Mouse (Mus musculus): ENCODE results near the gene Fryl. TPM values are rescaled to one million over a fixed set of nuclear protein-coding genes. Genes with fewer than 3 reads are reported as not detected.

Fryl gene
- polyA plus RNA-seq, 1 experiment from 2014 or later = 48.3 TPM

GRCm38 (mm10) chr5:73230171-73230570 is 26.2 kb downstream of the Fryl start:
- H3K9ac ChIP-seq (replicated peaks) = no peak overlapping the region
- H3K36me3 ChIP-seq = no peaks in the 10 kb centered on the region
- no peaks in the 10 kb centered on the region for H3K9me3 ChIP-seq
- no peak overlapping the region for H3K4me3 ChIP-seq
- no peak overlapping the region for H3K27ac ChIP-seq (replicated peaks)
- H3K4me1 ChIP-seq = peaks cover 54% of the 10 kb centered on the region
- H3K4me2 ChIP-seq (replicated peaks) = no peak overlapping the region
- no peaks in the 10 kb centered on the region for H3K27me3 ChIP-seq
- WGBS = 52% methylated on average over 4 of the region's 4 CpGs
- ATAC-seq (replicated peaks) = no peak

DNA sequence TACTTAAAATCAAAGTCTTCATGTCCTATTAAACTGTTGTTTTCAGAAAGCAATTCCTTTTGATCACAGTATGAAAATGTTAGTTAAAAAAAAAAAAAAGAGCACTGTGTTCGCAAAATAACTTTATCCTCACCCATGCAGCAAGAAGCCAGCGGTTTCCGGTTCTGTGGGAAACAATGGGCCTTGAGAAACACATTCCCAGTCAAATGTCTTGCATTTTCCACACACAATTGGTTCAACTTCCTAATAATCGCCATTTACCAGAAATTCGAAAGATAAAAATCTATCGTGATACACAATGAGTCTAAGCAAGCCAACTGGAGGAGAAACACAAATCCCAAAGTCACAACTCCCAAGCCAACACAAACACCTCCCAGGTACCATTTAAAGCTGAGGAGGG is 27.0 kb downstream of the Fryl start:
- ATAC-seq (replicated peaks) = no peak
- Histone ChIP-seq H3K9me3 (no peaks in the 10 kb centered on the region), H3K36me3 (no peaks in the 10 kb centered on the region), H3K9ac (replicated peaks) (no peak overlapping the region), H3K4me1 (peaks cover 48% of the 10 kb centered on the region), H3K4me3 (no peak overlapping the region), H3K27me3 (no peaks in the 10 kb centered on the region), H3K4me2 (replicated peaks) (no peak overlapping the region), H3K27ac (replicated peaks) (no peak overlapping the region)
- 81% methylated on average over 6 of the region's 6 CpGs for WGBS

- ATAC-seq (replicated peaks) = no peak
- no peak overlapping the region for H3K4me2 ChIP-seq (replicated peaks)
- H3K36me3 ChIP-seq = no peaks in the 10 kb centered on the region
- no peaks in the 10 kb centered on the region for H3K9me3 ChIP-seq
- no peaks in the 10 kb centered on the region for H3K27me3 ChIP-seq
- WGBS = 68% methylated on average over 12 of the region's 12 CpGs
- no peak overlapping the region for H3K4me3 ChIP-seq
- H3K4me1 ChIP-seq = peaks cover 38% of the 10 kb centered on the region
- no peak overlapping the region for H3K9ac ChIP-seq (replicated peaks)
- H3K27ac ChIP-seq (replicated peaks) = peak overlapping the region; percentile 39; the same call in 1 of the 2 replicates
These were observed 27.9 kb downstream of the Fryl start for GRCm38 (mm10) chr5:73228291-73229049.

DNA sequence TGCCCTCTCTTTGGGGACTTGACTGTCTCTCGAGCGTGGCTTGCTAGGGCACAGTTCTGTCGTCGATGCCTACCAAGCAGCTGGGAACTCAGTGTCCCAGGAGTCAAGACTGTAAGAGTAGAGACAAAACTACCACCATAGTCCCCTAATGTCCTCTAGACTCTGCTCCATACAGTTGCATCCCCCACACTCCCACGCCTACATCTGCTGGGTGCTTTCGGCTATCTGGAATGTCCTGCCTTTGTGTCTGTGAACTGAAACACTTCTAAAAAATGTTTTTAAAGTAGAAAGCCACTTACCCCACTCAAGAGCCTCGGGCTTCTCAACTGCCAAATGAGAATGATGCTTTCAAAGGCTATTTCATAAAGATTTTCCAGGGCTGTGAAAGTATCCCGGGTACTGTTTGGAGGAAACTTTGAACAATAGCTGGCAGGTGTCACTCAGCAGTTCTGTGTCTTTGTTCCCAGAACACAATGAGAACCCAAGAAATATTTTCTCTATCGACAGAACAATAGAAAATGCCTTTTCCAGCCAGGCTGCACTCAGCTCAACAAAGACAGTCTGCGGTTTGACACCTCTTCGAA is 28.8 kb downstream of the Fryl start:
- Histone ChIP-seq H3K4me2 (replicated peaks) (no peak overlapping the region), H3K9ac (replicated peaks) (no peak overlapping the region), H3K27me3 (no peaks in the 10 kb centered on the region), H3K4me3 (no peak overlapping the region), H3K27ac (replicated peaks) (0 out of 2 replicates have a peak overlapping the region, but pooled peaks have one; percentile 39), H3K36me3 (no peaks in the 10 kb centered on the region), H3K4me1 (peaks cover 29% of the 10 kb centered on the region), H3K9me3 (no peaks in the 10 kb centered on the region)
- WGBS = 63% methylated on average over 11 of the region's 11 CpGs
- no peak for ATAC-seq (replicated peaks)

DNA sequence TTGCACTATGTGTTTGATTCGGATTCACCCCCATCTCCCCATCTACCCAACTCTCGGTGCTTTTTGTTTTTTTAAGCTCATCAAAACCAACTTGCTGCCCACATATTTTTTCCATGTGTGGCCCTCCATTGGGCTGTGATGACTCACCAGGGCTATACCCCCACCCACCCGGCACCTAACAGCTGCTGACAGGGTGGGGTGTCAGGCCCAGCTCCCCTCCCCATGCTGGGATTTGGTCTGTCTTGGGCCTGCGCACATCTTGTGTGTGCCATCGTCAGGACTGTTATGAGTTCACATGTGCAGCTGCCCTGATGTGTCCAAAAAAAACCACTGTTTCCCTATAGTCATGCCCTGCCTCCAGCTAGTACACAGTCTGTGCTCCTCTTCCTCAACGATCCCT is 33.4 kb downstream of the Fryl start:
- Histone ChIP-seq H3K4me2 (replicated peaks) (no peak overlapping the region), H3K36me3 (0 out of 2 replicates have a peak, but pooled peaks cover 3% of the 10 kb centered on the region), H3K4me1 (peaks cover 5% of the 10 kb centered on the region; the same call in 1 of the 2 replicates), H3K27ac (replicated peaks) (no peak overlapping the region), H3K4me3 (no peak overlapping the region), H3K9ac (replicated peaks) (no peak overlapping the region), H3K9me3 (no peaks in the 10 kb centered on the region), H3K27me3 (no peaks in the 10 kb centered on the region)
- 0 out of 2 replicates have a peak, but pooled peaks have one; percentile 26 for ATAC-seq (replicated peaks)
- WGBS = 83% methylated on average over 6 of the region's 6 CpGs

GRCm38 (mm10) chr5:73222397-73222796 is 34.0 kb downstream of the Fryl start:
- no peak for ATAC-seq (replicated peaks)
- Histone ChIP-seq H3K4me1 (no peaks in the 10 kb centered on the region), H3K36me3 (0 out of 2 replicates have a peak, but pooled peaks cover 3% of the 10 kb centered on the region), H3K9me3 (no peaks in the 10 kb centered on the region), H3K4me3 (no peak overlapping the region), H3K4me2 (replicated peaks) (no peak overlapping the region), H3K27ac (replicated peaks) (no peak overlapping the region), H3K9ac (replicated peaks) (no peak overlapping the region), H3K27me3 (no peaks in the 10 kb centered on the region)
- WGBS = 45% methylated on average over 6 of the region's 6 CpGs

DNA sequence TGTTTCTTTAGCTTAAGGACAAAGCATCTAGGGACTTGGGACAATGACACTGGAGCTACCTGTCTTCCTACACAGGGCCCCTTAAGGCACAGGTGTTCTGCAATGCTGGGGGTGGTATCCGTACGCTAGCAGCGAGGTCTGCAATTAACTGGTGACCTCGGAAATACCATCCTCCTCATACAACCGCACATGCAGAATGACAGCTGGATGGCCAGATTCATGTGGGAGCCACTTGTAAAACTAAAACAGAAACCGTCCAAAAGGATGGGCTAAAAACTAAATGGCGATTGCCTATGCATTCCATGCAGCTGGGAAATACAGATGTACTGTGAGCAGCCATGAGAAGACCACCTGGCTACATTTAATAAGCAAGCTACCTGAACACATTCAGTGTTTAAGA is 34.6 kb downstream of the Fryl start:
- Histone ChIP-seq H3K4me1 (no peaks in the 10 kb centered on the region), H3K36me3 (0 out of 2 replicates have a peak, but pooled peaks cover 3% of the 10 kb centered on the region), H3K4me3 (no peak overlapping the region), H3K9me3 (no peaks in the 10 kb centered on the region), H3K27me3 (no peaks in the 10 kb centered on the region), H3K27ac (replicated peaks) (no peak overlapping the region), H3K4me2 (replicated peaks) (no peak overlapping the region), H3K9ac (replicated peaks) (no peak overlapping the region)
- no peak for ATAC-seq (replicated peaks)
- WGBS = 92% methylated on average over 7 of the region's 7 CpGs

DNA sequence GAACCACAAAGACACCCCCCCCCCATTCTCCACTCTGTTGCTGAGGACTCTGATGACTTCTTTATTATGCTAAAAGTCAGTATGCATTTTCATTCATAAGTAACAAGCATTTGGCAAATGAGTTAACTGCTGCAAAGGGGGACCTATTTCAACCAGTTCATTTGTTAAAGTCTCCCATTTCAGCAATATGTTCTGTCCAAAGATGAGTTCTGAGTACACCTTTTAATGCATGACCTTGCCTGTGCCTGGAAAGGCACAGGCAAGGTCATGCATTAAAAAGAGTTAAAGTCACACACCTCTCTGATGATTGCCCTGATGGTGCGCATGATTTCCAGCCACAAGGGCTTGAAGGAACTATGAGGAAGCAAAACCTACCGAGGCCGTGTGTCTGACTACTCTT is 36.7 kb downstream of the Fryl start:
- Histone ChIP-seq H3K9me3 (no peaks in the 10 kb centered on the region), H3K4me1 (no peaks in the 10 kb centered on the region), H3K4me3 (no peak overlapping the region), H3K27me3 (no peaks in the 10 kb centered on the region), H3K4me2 (replicated peaks) (no peak overlapping the region), H3K9ac (replicated peaks) (no peak overlapping the region), H3K36me3 (0 out of 2 replicates have a peak, but pooled peaks cover 3% of the 10 kb centered on the region), H3K27ac (replicated peaks) (no peak overlapping the region)
- ATAC-seq (replicated peaks) = no peak
- 88% methylated on average over 3 of the region's 3 CpGs for WGBS

- no peak for ATAC-seq (replicated peaks)
- 91% methylated on average over 4 of the region's 4 CpGs for WGBS
These were observed 38.4 kb downstream of the Fryl start for GRCm38 (mm10) chr5:73218065-73218464.

DNA sequence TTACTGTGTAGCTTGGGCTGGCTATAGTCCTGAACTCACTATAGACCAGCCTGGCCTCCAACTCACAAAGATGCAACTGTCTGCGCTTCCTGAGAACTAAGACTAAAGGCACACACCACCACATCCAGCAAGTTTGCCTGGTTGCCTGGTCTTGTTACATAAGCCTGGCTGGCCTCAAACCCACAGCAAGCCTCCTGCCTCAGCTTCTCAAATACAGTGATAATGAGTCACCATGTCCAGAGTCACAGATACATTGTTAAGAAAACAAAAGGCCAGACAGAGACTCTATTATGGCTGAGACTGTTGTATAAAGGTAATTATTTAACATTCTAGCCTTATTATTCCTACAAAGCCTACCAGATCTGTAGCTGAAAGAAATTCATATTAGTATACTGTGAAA is 39.3 kb downstream of the Fryl start:
- Histone ChIP-seq H3K4me3 (no peak overlapping the region), H3K9me3 (no peaks in the 10 kb centered on the region), H3K9ac (replicated peaks) (no peak overlapping the region), H3K27me3 (no peaks in the 10 kb centered on the region), H3K27ac (replicated peaks) (no peak overlapping the region), H3K4me2 (replicated peaks) (no peak overlapping the region), H3K4me1 (no peaks in the 10 kb centered on the region), H3K36me3 (0 out of 2 replicates have a peak, but pooled peaks cover 3% of the 10 kb centered on the region)
- WGBS = 96% methylated on average over 1 of the region's 1 CpGs
- no peak for ATAC-seq (replicated peaks)

More at GRCm38 (mm10) chr5:73218065-73218464, 38.4 kb downstream of the Fryl start:
- 0 out of 2 replicates have a peak, but pooled peaks cover 3% of the 10 kb centered on the region for H3K36me3 ChIP-seq
- H3K4me2 ChIP-seq (replicated peaks) = no peak overlapping the region
- no peak overlapping the region for H3K4me3 ChIP-seq
- H3K9ac ChIP-seq (replicated peaks) = no peak overlapping the region
- no peaks in the 10 kb centered on the region for H3K27me3 ChIP-seq
- H3K4me1 ChIP-seq = no peaks in the 10 kb centered on the region
- no peak overlapping the region for H3K27ac ChIP-seq (replicated peaks)
- H3K9me3 ChIP-seq = no peaks in the 10 kb centered on the region

DNA sequence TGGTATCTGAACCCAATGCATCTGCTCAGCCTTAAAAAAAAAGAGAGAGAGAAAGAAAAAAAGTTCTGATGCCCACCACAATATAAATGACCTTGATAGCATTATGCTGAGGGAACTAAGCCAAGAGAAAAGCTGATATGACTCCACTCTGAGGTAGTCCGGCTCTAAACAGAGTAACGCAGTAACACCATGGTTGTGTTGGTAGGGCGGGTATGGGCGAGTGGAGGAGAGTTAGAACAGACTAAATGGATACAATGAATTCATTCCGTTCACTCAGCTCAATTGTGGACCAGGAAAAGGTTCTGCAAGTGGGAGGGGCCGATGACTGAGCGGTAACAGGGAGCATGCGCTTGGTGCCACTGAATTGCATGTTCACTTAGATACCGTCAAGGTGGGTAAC is 40.4 kb downstream of the Fryl start:
- WGBS = 88% methylated on average over 9 of the region's 9 CpGs
- Histone ChIP-seq H3K27me3 (no peaks in the 10 kb centered on the region), H3K9me3 (no peaks in the 10 kb centered on the region), H3K27ac (replicated peaks) (no peak overlapping the region), H3K4me3 (no peak overlapping the region), H3K4me2 (replicated peaks) (no peak overlapping the region), H3K4me1 (no peaks in the 10 kb centered on the region), H3K9ac (replicated peaks) (no peak overlapping the region), H3K36me3 (0 out of 2 replicates have a peak, but pooled peaks cover 3% of the 10 kb centered on the region)
- ATAC-seq (replicated peaks) = no peak

DNA sequence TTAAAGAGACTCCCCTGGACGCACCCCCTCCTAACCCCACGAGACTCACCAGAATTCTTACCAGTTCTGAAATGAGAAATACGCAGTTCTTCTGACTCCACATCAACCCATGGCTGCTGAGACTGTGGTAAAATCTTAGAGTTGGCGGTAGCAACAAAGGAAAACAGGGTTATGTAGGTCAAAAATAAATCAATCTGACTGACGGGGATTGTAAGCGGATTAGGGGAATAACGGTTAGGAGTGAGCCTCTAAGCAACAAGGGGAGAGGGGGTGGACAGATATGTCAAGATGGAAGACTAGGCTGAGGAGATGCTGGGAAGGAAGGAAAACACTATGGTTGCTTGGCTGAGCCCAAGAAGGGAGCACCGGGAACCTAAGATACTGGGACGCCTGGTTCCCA is 44.0 kb downstream of the Fryl start:
- ATAC-seq (replicated peaks) = no peak
- H3K27ac ChIP-seq (replicated peaks) = no peak overlapping the region
- WGBS = 85% methylated on average over 9 of the region's 9 CpGs

More for the DNA sequence above, 44.0 kb downstream of the Fryl start:
- Histone ChIP-seq H3K4me2 (replicated peaks) (no peak overlapping the region), H3K4me1 (peaks cover 20% of the 10 kb centered on the region), H3K9ac (replicated peaks) (no peak overlapping the region), H3K4me3 (no peak overlapping the region), H3K9me3 (no peaks in the 10 kb centered on the region), H3K27me3 (no peaks in the 10 kb centered on the region), H3K36me3 (no peaks in the 10 kb centered on the region)

Data from forebrain, embryonic 15.5 days (tissue).